7 mouse cellular contexts compared by ENCODE assay signal in the genomic region with DNA sequence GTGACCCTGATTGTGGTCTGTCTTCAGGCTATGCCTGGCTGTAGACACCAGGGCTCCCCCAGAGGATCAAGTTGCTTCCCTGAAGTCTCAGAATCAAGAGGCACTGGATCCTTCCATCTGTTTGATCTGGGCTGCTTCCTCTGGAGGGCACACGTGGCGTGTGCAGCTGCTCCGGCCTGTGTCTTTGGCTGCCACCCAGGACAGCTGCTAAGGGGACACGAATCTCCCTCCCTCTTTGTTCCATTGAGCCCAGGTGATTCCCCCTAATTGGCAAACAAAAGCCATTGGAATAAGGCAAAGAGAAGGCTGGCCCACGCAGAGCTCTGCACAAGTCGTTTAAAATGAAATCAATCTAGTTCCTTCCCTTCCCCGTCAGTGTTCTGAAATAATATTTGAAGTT.
DNase-seq lines count a peak whose midpoint lies in the region; ATAC-seq and TF ChIP-seq lines count a peak whose summit lies in the region.

No protein-coding gene starts in this region.

- no peak for TF ChIP-seq CTCF in lung, adult 2 months (IDR thresholded peaks at IDR 0.05; ENCODE audit: insufficient read depth, low read length)

- ATAC-seq in lung, embryonic 15.5 days (ENCODE audit: borderline replicate concordance, extremely low read depth, low FRiP score, low TSS enrichment), result no peak
- peak; percentile 87 for ATAC-seq in embryonic facial prominence, embryonic 14.5 days (ENCODE audit: low read depth)
- peak; percentile 79; the same call in 1 of the 2 replicates for ATAC-seq in neural tube, embryonic 14.5 days (ENCODE audit: low read depth)

- H3K9me3 ChIP-seq in lung, embryonic 15.5 days, result no peaks in the 10 kb centered on the region
- H3K9me3 ChIP-seq in embryonic facial prominence, embryonic 14.5 days (ENCODE audit: control insufficient read depth, low read length), result no peaks in the 10 kb centered on the region
- H3K9me3 ChIP-seq in neural tube, embryonic 14.5 days (ENCODE audit: control insufficient read depth, low read length), result no peaks in the 10 kb centered on the region

- H3K36me3 ChIP-seq in lung, embryonic 15.5 days, result no peaks in the 10 kb centered on the region
- H3K36me3 ChIP-seq in embryonic facial prominence, embryonic 14.5 days (ENCODE audit: control insufficient read depth, insufficient read depth, low read length), result no peaks in the 10 kb centered on the region
- H3K36me3 ChIP-seq in neural tube, embryonic 14.5 days (ENCODE audit: control insufficient read depth, insufficient read depth, low read length), result no peaks in the 10 kb centered on the region

- 0 out of 2 replicates have a peak overlapping the region, but pooled peaks have one; percentile 16 for H3K27ac ChIP-seq in lung, embryonic 15.5 days
- H3K27ac ChIP-seq in embryonic facial prominence, embryonic 14.5 days (replicated peaks; ENCODE audit: low read depth, low read length), result peak overlapping the region; percentile 74
- no peak overlapping the region for H3K27ac ChIP-seq in neural tube, embryonic 14.5 days (ENCODE audit: low read depth, low read length)

- WGBS in lung, embryonic 15.5 days, result 7% methylated on average over 7 of the region's 7 CpGs
- WGBS in lung, adult 2 months, result 28% methylated on average over 7 of the region's 7 CpGs
- WGBS in embryonic facial prominence, embryonic 14.5 days, result 19% methylated on average over 7 of the region's 7 CpGs
- WGBS in neural tube, embryonic 14.5 days, result 15% methylated on average over 7 of the region's 7 CpGs

- H3K4me1 ChIP-seq in lung, embryonic 15.5 days, result peaks cover 18% of the 10 kb centered on the region
- no peaks in the 10 kb centered on the region for H3K4me1 ChIP-seq in lung, adult 2 months (ENCODE audit: control insufficient read depth, insufficient read depth, low read length)
- peaks cover 19% of the 10 kb centered on the region for H3K4me1 ChIP-seq in embryonic facial prominence, embryonic 14.5 days (ENCODE audit: control insufficient read depth, insufficient read depth, low read length)
- no peaks in the 10 kb centered on the region for H3K4me1 ChIP-seq in neural tube, embryonic 14.5 days (ENCODE audit: control insufficient read depth, insufficient read depth, low read length)

- no peaks in the 10 kb centered on the region for H3K27me3 ChIP-seq in lung, embryonic 15.5 days
- H3K27me3 ChIP-seq in embryonic facial prominence, embryonic 14.5 days (replicated peaks; ENCODE audit: control insufficient read depth, insufficient read depth, low read length), result no peaks in the 10 kb centered on the region
- no peaks in the 10 kb centered on the region for H3K27me3 ChIP-seq in neural tube, embryonic 14.5 days (ENCODE audit: control insufficient read depth, insufficient read depth, low read length)

- no peak overlapping the region for H3K4me2 ChIP-seq in lung, embryonic 15.5 days
- 0 out of 2 replicates have a peak overlapping the region, but pooled peaks have one; percentile 4 for H3K4me2 ChIP-seq in embryonic facial prominence, embryonic 14.5 days (ENCODE audit: low read depth, low read length)
- H3K4me2 ChIP-seq in neural tube, embryonic 14.5 days (ENCODE audit: low read depth, low read length), result no peak overlapping the region

- intact Hi-C loops in heart, postnatal 14 days (cut with DNase I), result no loop called here

- DNase-seq in lung, adult 2 months, result no peak
- peak; percentile 89 for DNase-seq in embryonic facial prominence, embryonic 14.5 days (ENCODE audit: low spot score)
- DNase-seq in heart, postnatal 14 days, result peak; percentile 20 to 36
- DNase-seq in frontal cortex, adult 2 months (ENCODE audit: extremely low spot score in 1 of 2, low spot score in 1 of 2), result no peak
- no peak for DNase-seq in thymus, postnatal 0 days (ENCODE audit: low spot score)

- TF ChIP-seq POLR2A in lung, adult 2 months (IDR thresholded peaks at IDR 0.05; ENCODE audit: borderline replicate concordance, extremely low read depth, low read depth, low read length), result no peak

- H3K4me3 ChIP-seq in lung, embryonic 15.5 days, result no peak overlapping the region
- no peak overlapping the region for H3K4me3 ChIP-seq in lung, adult 2 months (replicated peaks; ENCODE audit: extremely low read depth, low read depth, low read length)
- no peak overlapping the region for H3K4me3 ChIP-seq in embryonic facial prominence, embryonic 14.5 days (ENCODE audit: low read depth, low read length)
- no peak overlapping the region for H3K4me3 ChIP-seq in neural tube, embryonic 14.5 days (ENCODE audit: low read depth, low read length)

- no peak overlapping the region for H3K9ac ChIP-seq in lung, embryonic 15.5 days
- H3K9ac ChIP-seq in embryonic facial prominence, embryonic 14.5 days (ENCODE audit: low read depth, low read length), result 0 out of 2 replicates have a peak overlapping the region, but pooled peaks have one; percentile 25
- no peak overlapping the region for H3K9ac ChIP-seq in neural tube, embryonic 14.5 days (replicated peaks; ENCODE audit: low read depth, low read length)

Comparison
In these comparisons a context has a peak if more than half of its experiments do, and no peak if none do; other contexts are left out.
1. DNase-seq: peak in embryonic facial prominence, embryonic 14.5 days (single experiment) and heart, postnatal 14 days (2 of 2); none in lung, adult 2 months (single experiment), frontal cortex, adult 2 months (0 of 2) and thymus, postnatal 0 days (single experiment).